Mouse (Mus musculus) gastrocnemius, adult 8-10 months (tissue): ENCODE data around the gene Ugt1a7c. TPM values are rescaled to one million over a fixed set of nuclear protein-coding genes. Genes with fewer than 3 reads are reported as not detected.

Experiments used
- DNase-seq, 2 experiments: peaks; one replicate each; pipeline ENCODE4 v3.0.0; 2022; ENCODE audit warnings: low spot score in 2 of 2
- total RNA-seq, 4 experiments: library from RNA; stranded (reverse); gene quantifications; 2 replicates each; pipeline ENCODE4 v1.2.4; 2022

Gene Ugt1a7c
- total RNA-seq, 4 experiments from 2014 or later, result 0.11 to 0.44 TPM; not detected in 2

DNA sequence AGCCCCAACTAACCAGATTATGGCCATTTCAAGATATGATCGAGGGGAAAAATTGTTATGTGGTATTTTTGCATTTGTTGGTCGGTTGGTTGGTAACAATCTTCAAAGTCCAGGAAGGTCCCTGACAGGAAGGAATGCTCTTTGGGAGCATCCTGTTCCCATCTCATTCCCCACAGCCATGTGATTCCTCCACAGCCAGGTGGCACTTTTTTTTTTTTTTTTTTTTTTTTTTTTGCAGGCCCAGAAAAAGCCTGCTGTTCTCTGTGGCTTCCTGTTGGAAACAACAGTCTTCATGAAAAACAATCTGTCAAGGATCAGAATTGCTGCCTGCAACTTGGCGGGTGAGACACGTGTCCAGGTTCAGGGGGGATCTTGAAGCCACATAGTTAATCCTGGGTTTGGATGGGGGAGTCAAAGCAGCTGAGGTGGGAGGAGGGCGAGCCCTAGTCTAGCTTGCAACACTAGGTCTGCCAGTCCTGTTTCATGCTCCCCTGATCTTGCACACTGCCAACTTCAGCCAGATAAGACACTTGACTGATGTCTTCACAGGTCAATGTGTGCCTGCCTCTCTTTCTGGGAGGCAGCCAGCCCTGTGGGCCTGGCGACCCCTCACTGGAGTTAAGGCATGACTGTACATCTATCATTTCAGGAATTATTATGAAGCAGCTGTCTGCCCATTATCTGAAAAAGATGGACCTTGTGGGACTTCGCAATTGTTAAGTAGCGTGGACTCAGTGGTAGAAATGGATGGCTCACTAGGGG, 164.2 kb downstream of the Ugt1a7c start:
- no peak for DNase-seq

DNA sequence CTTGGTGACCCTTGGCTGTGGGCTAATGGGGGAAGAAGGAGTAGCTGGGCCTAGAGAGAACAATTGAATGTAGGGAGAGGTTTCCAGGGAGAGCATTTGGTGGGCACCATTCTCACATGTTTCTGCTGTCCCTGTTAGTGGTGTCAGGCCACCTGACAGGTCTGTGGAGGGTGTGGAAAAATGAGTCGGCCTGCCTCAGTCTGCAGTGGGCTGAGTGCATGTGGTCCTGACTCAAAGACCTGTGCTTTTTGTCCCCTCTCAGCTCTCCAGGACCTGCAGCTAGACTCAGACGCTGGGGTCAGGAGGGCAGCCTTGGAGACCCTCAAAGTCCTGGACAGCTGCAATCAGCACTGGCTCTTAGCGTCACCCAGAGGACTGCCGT, 164.8 kb downstream of the Ugt1a7c start:
- DNase-seq, result no peak

DNA sequence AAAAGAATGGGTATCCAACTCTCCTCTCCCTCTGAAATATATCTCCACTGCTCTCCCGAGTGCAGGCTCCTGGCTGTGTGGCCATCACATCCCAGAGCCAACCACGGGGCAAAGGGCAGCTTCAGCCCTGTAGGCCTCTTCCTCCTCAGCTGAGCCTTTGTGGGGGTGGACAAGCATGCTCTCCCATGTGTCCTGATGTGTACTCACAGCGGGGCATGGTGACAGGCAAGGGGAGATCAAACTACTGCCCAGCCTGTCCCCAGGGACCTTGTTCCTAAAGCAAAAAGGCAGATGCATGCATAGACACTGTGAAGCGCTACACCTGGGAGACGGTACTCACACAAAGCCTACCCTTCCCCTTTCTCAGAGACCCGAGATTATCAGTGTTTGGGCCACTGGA, 165.3 kb downstream of the Ugt1a7c start:
- DNase-seq, result no peak

DNA sequence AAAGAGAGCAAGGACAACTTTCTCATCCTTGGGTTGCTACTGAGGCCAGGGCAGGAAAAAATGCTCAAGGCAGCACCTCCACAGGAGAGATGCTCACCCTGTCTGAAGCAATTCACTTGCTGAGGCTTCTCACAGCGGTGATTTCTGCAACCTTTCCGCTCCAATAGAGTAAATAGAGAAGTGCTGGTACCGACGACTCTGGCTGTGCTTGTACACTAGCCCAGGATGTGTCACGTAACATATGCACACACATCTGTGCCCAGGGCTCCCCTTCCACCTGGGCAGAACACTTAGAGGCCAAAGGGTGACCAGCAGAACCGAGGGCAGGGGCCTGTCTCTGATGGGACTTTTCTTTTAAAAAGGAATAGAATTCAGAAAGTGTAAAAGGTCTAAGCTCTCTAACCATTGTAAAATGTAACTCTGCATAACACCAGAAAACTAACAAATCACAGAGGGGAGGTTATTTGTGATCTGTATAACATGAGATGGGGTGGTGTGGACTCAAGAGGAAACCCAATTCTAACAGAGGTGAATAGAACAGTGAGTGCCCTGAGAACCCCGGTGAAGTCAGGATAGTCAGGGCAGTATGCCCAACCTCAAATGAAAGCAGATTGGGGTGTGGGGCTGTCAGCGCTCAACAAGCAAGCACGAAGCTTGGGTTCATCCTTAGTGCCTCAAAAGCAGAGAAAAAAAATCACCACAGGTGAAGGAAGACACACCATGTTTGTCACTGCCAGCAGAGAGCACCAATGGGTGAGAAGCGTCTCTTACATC, 165.9 kb downstream of the Ugt1a7c start:
- no peak for DNase-seq

DNA sequence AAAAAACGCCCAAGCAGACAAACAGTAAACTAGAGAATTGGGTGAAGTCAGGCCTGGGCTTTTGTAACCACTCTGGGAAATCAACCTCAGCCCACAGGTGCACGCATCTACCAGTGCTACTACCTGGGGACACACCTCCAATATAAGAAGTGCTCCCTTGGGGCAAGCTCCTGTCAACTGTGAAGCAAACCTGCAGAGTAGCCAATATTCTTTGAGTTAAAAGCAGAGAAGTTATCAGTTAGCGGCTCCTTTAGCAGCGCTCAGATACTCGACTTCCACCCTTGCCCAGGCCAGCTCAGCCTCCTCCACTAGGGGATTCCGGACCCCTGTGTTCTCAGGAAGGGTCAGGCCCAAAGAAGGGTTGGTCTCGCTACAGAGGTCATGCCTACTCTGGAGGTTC, 166.8 kb downstream of the Ugt1a7c start:
- DNase-seq, result no peak

DNA sequence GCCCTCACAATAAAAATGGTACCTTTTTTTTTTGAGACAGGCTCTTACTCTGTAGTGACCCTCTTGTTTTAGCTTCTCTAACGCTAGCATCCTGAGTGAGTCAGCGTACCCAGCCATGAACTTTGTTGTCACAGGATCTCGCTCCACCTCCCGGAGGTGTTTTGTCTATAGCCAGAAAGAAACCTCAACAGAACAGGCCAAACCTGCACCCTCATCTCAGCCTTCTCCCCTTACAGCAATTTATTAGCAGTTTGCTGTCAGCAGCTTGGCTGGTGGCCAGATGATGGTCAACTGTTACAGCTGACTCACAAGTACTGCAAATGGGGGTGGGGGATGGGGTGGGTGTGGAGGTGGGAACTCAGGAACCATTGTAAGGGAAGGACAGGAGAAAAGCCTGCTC, 167.4 kb downstream of the Ugt1a7c start:
- DNase-seq, result no peak

DNA sequence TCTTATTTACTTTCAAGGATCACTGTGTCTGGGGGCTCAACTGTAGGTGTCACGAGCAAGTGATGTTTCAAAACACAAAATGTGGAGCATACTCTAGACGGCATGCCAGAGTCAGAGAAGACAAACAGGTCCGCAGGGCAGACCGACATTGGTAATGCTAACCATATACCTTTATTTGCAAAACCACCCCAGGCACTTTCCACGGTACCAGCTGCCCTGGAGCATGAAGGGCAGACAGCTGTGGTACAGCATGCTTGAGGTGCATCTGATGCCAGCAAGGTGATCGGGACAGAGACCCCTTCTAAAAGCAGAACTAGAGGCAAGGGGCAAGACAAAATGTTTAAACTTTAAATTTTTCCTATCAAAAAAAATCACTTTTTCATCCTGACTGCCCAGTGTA, 168.1 kb downstream of the Ugt1a7c start:
- no peak for DNase-seq

DNA sequence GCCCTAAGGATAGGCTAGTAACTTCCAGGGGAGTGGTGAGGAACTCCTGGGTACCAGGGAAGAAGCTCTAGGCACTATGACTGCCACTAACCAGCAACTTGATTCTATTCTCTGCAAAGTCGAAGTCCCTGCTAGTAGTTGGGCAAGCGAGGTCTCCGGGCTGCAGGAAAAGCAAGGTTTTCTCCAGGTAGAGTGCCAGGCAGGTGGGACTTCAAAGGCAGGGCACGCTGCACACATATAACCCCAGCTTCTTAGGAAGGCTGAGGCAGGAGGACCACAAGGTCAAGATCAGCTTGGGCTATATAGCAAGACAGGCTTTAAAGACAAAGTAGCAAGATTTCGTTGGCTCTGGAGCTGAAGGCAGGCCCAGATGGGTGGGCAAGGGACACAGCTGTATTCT, 168.9 kb downstream of the Ugt1a7c start:
- DNase-seq, result no peak

DNA sequence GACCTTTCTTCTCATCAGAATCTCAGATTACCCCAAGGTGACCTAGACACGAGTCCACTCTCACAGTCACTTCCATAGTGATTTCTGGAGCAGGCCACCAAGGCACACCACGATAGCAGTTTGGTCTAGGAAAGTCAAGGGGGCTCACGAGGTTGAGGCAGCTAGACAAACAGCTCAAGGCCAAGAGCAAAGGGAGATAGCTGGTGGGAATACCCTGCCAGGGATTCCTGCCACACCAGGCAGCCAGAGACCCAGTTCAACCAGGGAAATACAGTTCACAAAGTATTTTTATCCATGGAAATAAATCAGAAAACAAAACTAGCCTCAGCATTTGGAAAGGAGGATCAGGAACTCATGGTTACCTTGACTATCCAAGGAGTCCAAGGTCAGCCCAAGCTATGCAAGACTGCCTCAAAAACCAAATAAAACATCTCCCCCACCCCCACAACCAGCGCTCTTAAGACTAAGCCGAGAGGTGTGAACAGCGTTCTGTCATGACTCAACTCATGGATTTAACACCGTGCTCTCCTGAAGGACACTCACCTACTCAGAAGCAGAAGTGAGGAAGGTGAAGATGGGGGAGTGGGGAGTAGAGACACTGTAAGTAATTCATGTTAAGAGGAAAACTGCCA, 169.5 kb downstream of the Ugt1a7c start:
- no peak for DNase-seq

DNA sequence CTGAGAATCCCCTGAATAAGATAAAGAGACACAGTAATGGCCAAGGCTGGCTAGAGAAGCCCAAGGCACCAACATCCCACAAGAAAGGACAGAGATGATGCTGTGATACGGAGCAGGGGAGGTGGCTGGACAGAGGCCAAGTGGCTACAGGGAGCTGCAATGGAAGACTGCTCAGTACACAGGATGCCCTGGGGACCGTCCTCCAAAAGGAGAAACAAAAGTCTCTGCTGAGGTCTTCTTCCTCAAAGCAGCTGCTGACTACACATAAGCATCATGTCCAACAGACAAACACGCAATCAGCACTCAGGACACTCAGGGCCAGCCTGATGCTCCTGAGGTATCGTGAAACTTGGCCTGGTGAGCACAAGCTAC, 170.0 kb downstream of the Ugt1a7c start:
- DNase-seq, result no peak

DNA sequence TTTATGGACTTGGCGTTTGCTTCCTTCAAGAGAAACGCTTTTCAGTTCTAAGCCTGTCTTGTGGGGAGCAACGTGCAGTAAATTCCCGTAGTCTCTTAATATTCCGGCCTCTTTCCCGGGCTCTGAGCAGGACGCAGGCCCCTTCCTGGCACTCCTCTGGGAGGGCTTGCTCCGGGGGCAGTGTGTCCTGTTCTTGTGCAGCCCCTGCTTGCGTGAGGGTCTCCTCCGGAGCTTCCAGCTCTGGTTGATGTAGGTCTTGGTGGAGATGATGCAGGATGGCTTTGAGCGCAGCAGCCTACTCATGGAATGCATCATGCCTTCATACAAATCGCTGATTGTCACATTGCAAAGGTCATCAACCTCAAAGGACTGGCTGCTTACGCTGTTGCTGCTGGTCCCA, 171.3 kb downstream of the Ugt1a7c start:
- peak in 1 of 2 experiments; percentile 15 for DNase-seq

DNA sequence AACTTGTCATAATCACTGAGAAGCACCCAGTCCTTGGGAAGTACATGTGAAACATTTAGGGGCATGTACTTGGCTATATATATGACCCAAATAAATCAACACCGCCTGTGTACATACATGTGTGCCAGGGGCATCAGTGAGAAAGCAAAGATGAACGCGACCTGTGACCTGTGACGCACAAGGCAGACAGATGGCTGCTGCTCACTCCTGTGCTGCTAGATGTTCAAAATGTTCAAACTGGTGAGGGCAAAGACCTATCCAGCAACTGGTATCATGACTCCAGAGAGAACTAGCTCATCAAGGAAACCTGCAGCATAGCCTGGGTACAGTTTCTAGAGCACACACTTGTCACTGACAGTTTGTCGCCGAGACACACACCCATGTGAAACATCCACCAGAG, 172.6 kb downstream of the Ugt1a7c start:
- DNase-seq, result peak in 1 of 2 experiments; percentile 9

DNA sequence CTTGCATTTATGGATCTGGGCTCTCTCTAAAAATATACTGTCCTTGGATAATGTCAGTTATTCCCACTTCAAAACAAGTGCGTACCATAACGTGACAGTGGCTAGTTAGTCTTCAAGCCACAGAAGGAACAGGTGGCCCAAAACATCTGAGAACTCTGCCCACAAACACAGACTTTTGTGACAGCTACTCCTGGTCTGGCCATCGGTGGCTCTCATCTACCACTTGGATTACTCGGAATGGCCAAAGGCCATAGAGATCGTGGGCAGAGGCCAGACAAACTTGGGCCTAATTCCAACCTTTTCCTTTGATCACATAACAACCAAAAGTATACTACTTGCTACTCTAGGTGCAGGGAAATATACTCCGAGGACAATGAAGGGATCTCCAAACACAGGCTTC, 173.2 kb downstream of the Ugt1a7c start:
- peak in 1 of 2 experiments; percentile 4 for DNase-seq

Other genes starting within 250 kb of the Ugt1a7c start
- gene Dgkd, start 241.8 kb upstream of the Ugt1a7c start, total RNA-seq, result 10 to 100 TPM; 23.4 to 30.2 (median 28.0) TPM
- 1 to 10 TPM; 6.9 to 7.6 (median 7.3) TPM for gene Usp40, start 86.5 kb upstream of the Ugt1a7c start, total RNA-seq
- not detected for gene Ugt1a10, start 39.7 kb upstream of the Ugt1a7c start, total RNA-seq
- not detected for gene Ugt1a9, start 24.3 kb upstream of the Ugt1a7c start, total RNA-seq
- not detected for gene Ugt1a8, start 7.2 kb upstream of the Ugt1a7c start, total RNA-seq
- 1 to 10 TPM in 1 of 4 experiments, under 1 TPM in 1, not detected in 2; 0.72 to 1.3 TPM for gene Ugt1a6b, start 8.2 kb downstream of the Ugt1a7c start, total RNA-seq
- 1 to 10 TPM in 1 of 4 experiments, under 1 TPM in 3; 0.22 to 2.0 (median 0.47) TPM for gene Ugt1a6a, start 39.7 kb downstream of the Ugt1a7c start, total RNA-seq
- not detected for gene Ugt1a5, start 71.0 kb downstream of the Ugt1a7c start, total RNA-seq
- gene Ugt1a2, start 105.5 kb downstream of the Ugt1a7c start, total RNA-seq, result under 1 TPM in 1 of 4 experiments, not detected in 3; 0.16 TPM
- gene Dnajb3, start 110.7 kb downstream of the Ugt1a7c start, total RNA-seq, result not detected
- gene Ugt1a1, start 116.9 kb downstream of the Ugt1a7c start, total RNA-seq, result under 1 TPM in 2 of 4 experiments, not detected in 2; 0.12 to 0.46 TPM
- gene Mroh2a, start 131.9 kb downstream of the Ugt1a7c start, total RNA-seq, result not detected
- 1 to 10 TPM; 4.4 to 6.3 (median 4.7) TPM for gene Hjurp, start 182.6 kb downstream of the Ugt1a7c start, total RNA-seq
- gene Trpm8, start 182.6 kb downstream of the Ugt1a7c start, total RNA-seq, result not detected